Mouse (Mus musculus) urinary bladder, postnatal 36 days (tissue): ENCODE measurements around the gene 1700034J05Rik.

Experiments used
- DNase-seq, 2 experiments: peaks; one replicate each; pipeline ENCODE4 v3.0.0; 2022; ENCODE audit warnings: low spot score in 2 of 2, mixed read lengths in 1 of 2

The 1700034J05Rik gene

GRCm38 (mm10) chr6:146926415-146926980 is 27.7 kb downstream of the 1700034J05Rik start:
- no peak for DNase-seq

- DNase-seq: no peak
Observed at GRCm38 (mm10) chr6:146918341-146918740, 35.9 kb downstream of the 1700034J05Rik start.

- DNase-seq: no peak
Observed at GRCm38 (mm10) chr6:146917396-146917795, 36.8 kb downstream of the 1700034J05Rik start.

- no peak for DNase-seq
Observed at GRCm38 (mm10) chr6:146915808-146916207, 38.4 kb downstream of the 1700034J05Rik start.

GRCm38 (mm10) chr6:146913489-146914198 is 40.6 kb downstream of the 1700034J05Rik start:
- no peak for DNase-seq

GRCm38 (mm10) chr6:146912835-146913488 is 41.3 kb downstream of the 1700034J05Rik start:
- DNase-seq: no peak

GRCm38 (mm10) chr6:146910801-146911200 is 43.4 kb downstream of the 1700034J05Rik start:
- DNase-seq: no peak

GRCm38 (mm10) chr6:146909725-146910489 is 44.3 kb downstream of the 1700034J05Rik start:
- DNase-seq: no peak

- DNase-seq: no peak
Observed at GRCm38 (mm10) chr6:146908801-146909200, 45.4 kb downstream of the 1700034J05Rik start.

- DNase-seq: no peak
Observed at GRCm38 (mm10) chr6:146907795-146908190, 46.4 kb downstream of the 1700034J05Rik start.

- DNase-seq: no peak
Observed at GRCm38 (mm10) chr6:146907061-146907794, 47.0 kb downstream of the 1700034J05Rik start.

- DNase-seq: no peak
Observed at GRCm38 (mm10) chr6:146906000-146906786, 48.0 kb downstream of the 1700034J05Rik start.

- no peak for DNase-seq
Observed at GRCm38 (mm10) chr6:146904707-146905106, 49.5 kb downstream of the 1700034J05Rik start.

- DNase-seq: no peak
Observed at GRCm38 (mm10) chr6:146903632-146904031, 50.6 kb downstream of the 1700034J05Rik start.

GRCm38 (mm10) chr6:146901929-146902328 is 52.3 kb downstream of the 1700034J05Rik start:
- no peak for DNase-seq
